ENCODE assay signal across 8 mouse cellular contexts in the genomic region with DNA sequence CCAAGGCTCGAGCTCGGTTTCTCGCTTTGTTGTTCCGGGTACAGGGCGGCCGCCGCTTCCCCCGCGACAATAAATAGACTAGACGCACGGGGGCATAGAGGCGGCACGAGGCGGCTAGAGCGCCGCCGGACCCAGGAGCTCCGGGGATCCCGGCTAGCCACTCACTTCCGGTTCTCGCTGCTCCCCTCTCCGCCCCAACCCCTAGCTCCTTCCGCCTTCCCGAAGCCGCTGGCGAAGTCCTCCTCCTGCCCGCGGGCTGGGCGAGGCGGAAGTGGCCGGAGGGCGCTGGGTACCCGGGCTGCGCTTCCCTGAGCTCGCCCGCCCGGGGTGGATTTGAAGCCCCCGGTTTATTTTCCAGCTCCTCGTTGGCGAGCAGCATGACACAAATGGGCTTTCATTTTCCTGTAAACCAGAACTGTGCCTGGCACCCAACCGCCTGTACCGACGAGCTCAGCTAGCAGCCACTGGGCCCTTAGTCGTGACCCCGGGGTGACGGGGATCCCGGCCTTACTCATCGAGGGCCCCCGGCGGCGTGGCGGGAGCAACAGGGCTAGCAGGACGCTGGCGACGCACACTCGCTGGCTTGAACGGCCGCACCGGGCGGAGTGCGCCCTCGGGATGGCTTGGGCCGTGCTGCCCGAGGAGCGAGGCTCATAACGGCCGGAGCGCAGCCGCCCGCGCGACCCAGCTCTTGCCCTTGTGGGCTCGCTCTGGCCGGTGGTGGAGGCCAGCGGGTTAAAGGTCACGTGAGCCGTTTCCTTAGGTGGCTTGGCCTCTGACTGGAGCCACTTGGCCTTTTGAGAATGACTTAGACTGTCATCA. TPM values are rescaled to one million over a fixed set of nuclear protein-coding genes. Genes with fewer than 3 reads are reported as not detected.
A peak's percentile ranks its signal among the peaks of the same experiment; 100 is the strongest.
DNase-seq lines count a peak whose midpoint lies in the region; ATAC-seq and TF ChIP-seq lines count a peak whose summit lies in the region.

Gene Tbpl1 (minus strand): TSS at position 667 of the 822 bp plus-strand sequence.

- no peaks in the 10 kb centered on the region for H3K36me3 ChIP-seq in hindbrain, embryonic 10.5 days
- no peaks in the 10 kb centered on the region for H3K36me3 ChIP-seq in lung, postnatal 0 days (ENCODE audit: insufficient read depth, low read length)

- peak within 1 kb of the TSS; percentile 91 for H3K9ac ChIP-seq in lung, postnatal 0 days (replicated peaks; ENCODE audit: low read depth)

- peak; percentile 95 for ATAC-seq in frontal cortex, adult (ENCODE audit: low TSS enrichment)
- peak; percentile 99 for ATAC-seq in lung, postnatal 0 days

- peaks cover 37% of the 10 kb centered on the region for H3K4me1 ChIP-seq in hindbrain, embryonic 10.5 days (replicated peaks)
- H3K4me1 ChIP-seq in lung, postnatal 0 days (ENCODE audit: insufficient read depth, low read depth, low read length): peaks cover 8% of the 10 kb centered on the region

- peak within 1 kb of the TSS; percentile 98 for H3K4me3 ChIP-seq in hindbrain, embryonic 10.5 days
- peak within 1 kb of the TSS; percentile 98 for H3K4me3 ChIP-seq in lung, postnatal 0 days (ENCODE audit: low read depth, low read length)

- H3K9me3 ChIP-seq in hindbrain, embryonic 10.5 days: no peaks in the 10 kb centered on the region
- no peaks in the 10 kb centered on the region for H3K9me3 ChIP-seq in lung, postnatal 0 days (ENCODE audit: low read length)

- peak; percentile 54 for TF ChIP-seq CTCF in lung, postnatal 0 days (IDR thresholded peaks at IDR 0.05)

- H3K27me3 ChIP-seq in hindbrain, embryonic 10.5 days (ENCODE audit: insufficient read depth, poor library complexity, severe bottlenecking): no peaks in the 10 kb centered on the region
- no peaks in the 10 kb centered on the region for H3K27me3 ChIP-seq in lung, postnatal 0 days (replicated peaks; ENCODE audit: insufficient read depth, low read length)

- WGBS in hindbrain, embryonic 10.5 days: under 1% methylated on average over 77 of the region's 77 CpGs
- 2% methylated on average over 58 of the region's 77 CpGs for whole genome bisulfite sequencing in lung, postnatal 0 days

- peak within 1 kb of the TSS; percentile 90 for H3K4me2 ChIP-seq in lung, postnatal 0 days (replicated peaks; ENCODE audit: low read depth, low read length)

- TF ChIP-seq EP300 in lung, postnatal 0 days (IDR thresholded peaks at IDR 0.05): peak; percentile 23; the same call in 1 of the 2 replicates

- peak within 1 kb of the TSS; percentile 99 for H3K27ac ChIP-seq in hindbrain, embryonic 10.5 days
- H3K27ac ChIP-seq in lung, postnatal 0 days (ENCODE audit: low read length): peak within 1 kb of the TSS; percentile 94

- peak; percentile 98 for DNase-seq in Muller cell, postnatal 12 days (ENCODE audit: inconsistent ontology term)
- DNase-seq in cerebellum, adult 9-10 months: peak; percentile 94
- DNase-seq in hindbrain, embryonic 10.5 days (ENCODE audit: low spot score): peak; percentile 94
- DNase-seq in layer of hippocampus, adult 9-11 months: peak; percentile 97
- peak; percentile 99 for DNase-seq in lung, postnatal 0 days (ENCODE audit: low spot score)
- peak; percentile 94 for DNase-seq in retina, adult 2 months (ENCODE audit: low read depth, low spot score)
- peak; percentile 94 to 95 for DNase-seq in thymus, postnatal 36 days

RNA-seq across cellular contexts. Expression of gene Tbpl1, which starts in this region (rescaled TPM):
- polyA plus RNA-seq in hindbrain, embryonic 10.5 days (2016; fragmentation: Nextera tagmentation; extraction: Ambion mirVana): 98.9 and 100 TPM in 2 replicates
- polyA plus RNA-seq in lung, postnatal 0 days (2015; fragmentation: Nextera tagmentation; extraction: Ambion mirVana): 42.2 and 44.7 TPM in 2 replicates

Comparison
In these comparisons a context has a peak if more than half of its experiments do, and no peak if none do; other contexts are left out.
1. Peak in every context shown above with its lines: DNase-seq, ATAC-seq, H3K4me3 ChIP-seq and H3K27ac ChIP-seq.